Mouse (Mus musculus): ENCODE data around the gene Rfx5.

- no peak for TF ChIP-seq CTCF (IDR thresholded peaks at IDR 0.05; ENCODE audit: low read depth, low read length)
- TF ChIP-seq TAL1 (conservative IDR thresholded peaks at IDR 0.05; ENCODE audit: low read depth, low read length) = no peak
These were observed at the start of gene Rfx5 for GRCm38 (mm10) chr3:94953764-94954616.
